Mouse (Mus musculus) bone marrow, adult 2 months (tissue): ENCODE data around the gene Arhgap29.

Source experiments
- CTCF ChIP-seq: fragments of 200-500 bp; IDR thresholded peaks from 2 replicates; pipeline ENCODE4 v1.5.1; 2011; ENCODE audit warnings: low read length, control low read depth; ENCODE audit not compliant: control insufficient read depth, insufficient read depth
- POLR2A ChIP-seq: fragments of 200-500 bp; IDR thresholded peaks from 2 replicates; pipeline ENCODE4 v1.6.1; 2011; ENCODE audit warnings: low read depth, mild to moderate bottlenecking, control low read depth, low read length, borderline replicate concordance; ENCODE audit not compliant: control insufficient read depth

DNA sequence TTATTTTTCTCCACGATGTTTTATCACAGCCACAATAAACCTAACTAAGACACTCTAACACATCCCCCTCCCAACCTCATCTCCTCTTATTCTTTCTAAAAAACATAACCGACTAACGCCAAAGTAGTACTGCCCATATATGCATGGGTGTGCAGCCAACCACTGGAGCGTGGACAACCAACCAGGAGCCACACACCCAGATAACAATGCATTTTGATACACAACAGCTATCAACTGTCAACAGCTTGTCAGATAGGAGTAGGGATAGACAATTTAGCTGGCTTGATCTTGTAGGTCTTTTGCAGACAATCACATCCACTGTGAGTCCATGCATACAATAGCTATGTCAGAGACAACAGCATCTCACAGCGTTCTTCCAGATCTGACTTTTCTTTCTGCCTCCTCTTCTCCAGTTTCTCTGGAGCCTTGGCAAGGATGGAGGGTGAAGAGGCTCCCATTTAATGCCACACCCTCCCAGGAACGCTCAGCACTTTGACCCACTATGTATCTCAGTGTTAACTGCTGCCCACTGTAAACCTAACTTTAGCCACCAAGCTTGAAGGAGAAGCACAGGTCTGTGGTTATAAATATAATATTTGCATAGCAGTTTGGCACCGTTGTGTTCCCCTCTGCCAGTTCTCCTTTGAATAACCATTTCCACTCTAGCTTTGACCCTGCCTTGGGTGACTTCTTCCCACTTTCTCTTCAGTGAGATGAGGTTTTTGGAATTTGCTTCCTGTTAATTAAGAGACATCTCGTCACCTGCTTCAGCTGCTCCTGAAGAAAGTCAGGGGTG lies 12.0 kb upstream of the Arhgap29 start:
- TF ChIP-seq CTCF (no peak), POLR2A (no peak)
